Mouse (Mus musculus) spleen, adult 2 months (tissue): Measurements from ENCODE around the gene Grin2b.

ENCODE experiments used
- CTCF ChIP-seq: fragments of 200-500 bp; IDR thresholded peaks from 2 replicates; pipeline ENCODE4 v1.5.1; 2011; ENCODE audit warnings: mild to moderate bottlenecking, inconsistent platforms; ENCODE audit not compliant: insufficient read depth, insufficient read length, insufficient replicate concordance; ENCODE audit errors: extremely low read depth
- POLR2A ChIP-seq: fragments of 200-500 bp; IDR thresholded peaks from 2 replicates; pipeline ENCODE4 v1.6.1; 2011; ENCODE audit warnings: low read depth, low read length, inconsistent platforms

GRCm38 (mm10) chr6:136153444-136153843 is 19.9 kb downstream of the Grin2b start:
- TF ChIP-seq POLR2A (no peak), CTCF (no peak)
